Mouse (Mus musculus) neural tube, embryonic 12.5 days (tissue): ENCODE measurements around the gene Neb. TPM values are rescaled to one million over a fixed set of nuclear protein-coding genes. Genes with fewer than 3 reads are reported as not detected.
"Not testable (repeated sequence)": the region's sequence is repeated elsewhere in the genome, so short reads cannot be mapped to it uniquely, and the experiment has no call there.

Experiments
- ATAC-seq: fragments of 200-750 bp; cut with Nextera tagmentation; 2 replicates; pipeline ENCODE4 v1.8.0; 2017; ENCODE audit warnings: low read depth, mild to moderate bottlenecking, moderate TSS enrichment, moderate library complexity; ENCODE audit not compliant: low FRiP score
- H3K27ac ChIP-seq: fragments of 300-500 bp; sonication (generic); 2 replicates; pipeline ENCODE4 v1.5.1; 2016
- H3K27me3 ChIP-seq: fragments of 300-500 bp; sonication (generic); replicated peaks from 2 replicates; pipeline ENCODE4 v1.6.1; 2016; ENCODE audit warnings: mild to moderate bottlenecking
- H3K36me3 ChIP-seq: fragments of 300-500 bp; sonication (generic); 2 replicates; pipeline ENCODE4 v1.6.1; 2016; ENCODE audit warnings: mild to moderate bottlenecking
- H3K4me1 ChIP-seq: fragments of 300-500 bp; sonication (generic); 2 replicates; pipeline ENCODE4 v1.6.1; 2016
- H3K4me2 ChIP-seq: fragments of 300-500 bp; sonication (generic); replicated peaks from 2 replicates; pipeline ENCODE4 v1.6.1; 2016; ENCODE audit warnings: mild to moderate bottlenecking
- H3K4me3 ChIP-seq: fragments of 300-500 bp; sonication (generic); 2 replicates; pipeline ENCODE4 v1.5.1; 2016
- H3K9ac ChIP-seq: fragments of 300-500 bp; sonication (generic); 2 replicates; pipeline ENCODE4 v1.6.1; 2016; ENCODE audit warnings: mild to moderate bottlenecking
- H3K9me3 ChIP-seq: fragments of 300-500 bp; sonication (generic); 2 replicates; pipeline ENCODE4 v1.6.1; 2016; ENCODE audit warnings: mild to moderate bottlenecking
- WGBS: fragments of 180-500 bp; shearing (Covaris S2); methylation state at CpG from one replicate; pipeline ENCODE4 v1.1.7; 2016; 5-methylcytosine and 5-hydroxymethylcytosine counted together
- microRNA-seq: library from miRNA; unstranded; fragments of <30 nt; microRNA quantifications from one replicate; pipeline ENCODE4, GENCODE M21; 2017
- polyA plus RNA-seq: library from polyadenylated mRNA; unstranded; fragments of >200 nt; fragmentation: Nextera tagmentation; extraction: Ambion mirVana; gene quantifications from 2 replicates; pipeline ENCODE4 v1.2.1, GENCODE M21; 2016

The Neb gene
- polyA plus RNA-seq, 1 experiment from 2014 or later, result 11.2 TPM

DNA sequence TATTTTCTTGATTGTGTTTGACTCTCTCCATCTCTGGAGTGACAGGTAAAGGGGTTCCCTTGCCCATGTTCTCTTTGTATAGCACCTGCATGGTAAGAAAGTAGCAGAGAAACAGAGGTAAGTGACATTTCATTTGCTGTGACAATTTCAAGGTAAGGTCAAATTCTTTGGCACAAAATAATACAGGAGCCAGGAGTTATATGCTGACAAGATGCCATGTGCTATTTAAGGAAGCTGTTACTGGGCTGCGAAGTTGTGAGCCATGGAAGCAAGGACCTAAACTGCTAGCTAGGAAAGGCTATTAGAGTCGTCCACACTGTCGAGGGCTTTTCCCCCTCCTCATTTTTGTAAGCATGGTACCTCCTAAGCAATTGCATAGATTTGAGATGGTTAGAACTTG is 225.2 kb downstream of the Neb start:
- no peak overlapping the region for H3K27ac ChIP-seq
- no peaks in the 10 kb centered on the region for H3K36me3 ChIP-seq
- H3K4me1 ChIP-seq, result no peaks in the 10 kb centered on the region
- no peak overlapping the region for H3K9ac ChIP-seq
- H3K4me2 ChIP-seq, result no peak overlapping the region
- H3K4me3 ChIP-seq, result no peak overlapping the region
- 81% methylated on average over 3 of the region's 3 CpGs for WGBS
- no peaks in the 10 kb centered on the region for H3K27me3 ChIP-seq
- H3K9me3 ChIP-seq, result no peaks in the 10 kb centered on the region
- no peak for ATAC-seq

DNA sequence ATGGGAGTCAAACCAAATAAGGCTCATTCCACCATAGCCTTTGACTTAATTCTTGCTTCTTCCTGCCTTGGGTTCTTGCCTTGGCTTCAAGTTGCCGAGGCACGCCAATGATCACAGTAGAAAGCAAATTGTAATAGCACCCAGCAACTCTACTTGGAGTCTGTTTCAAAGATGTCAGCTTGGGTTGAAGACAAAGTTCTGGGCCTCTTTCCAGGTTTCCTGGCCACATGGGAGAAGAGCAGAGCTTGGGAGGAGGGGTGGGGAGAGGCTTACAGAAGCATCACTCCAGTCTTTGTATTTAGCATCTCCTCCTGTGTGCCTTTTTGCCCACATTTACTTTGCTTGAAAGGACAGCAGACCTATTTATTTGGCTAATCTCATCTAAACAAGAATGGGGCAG is 244.9 kb downstream of the Neb start:
- Histone ChIP-seq H3K4me2 (no peak overlapping the region), H3K9ac (no peak overlapping the region), H3K36me3 (peaks cover 20% of the 10 kb centered on the region), H3K27me3 (no peaks in the 10 kb centered on the region), H3K9me3 (no peaks in the 10 kb centered on the region), H3K4me1 (no peaks in the 10 kb centered on the region), H3K4me3 (no peak overlapping the region), H3K27ac (no peak overlapping the region)
- WGBS, result 97% methylated on average over 2 of the region's 2 CpGs
- no peak for ATAC-seq

- H3K4me3 ChIP-seq, ATAC-seq, H3K9ac ChIP-seq, H3K27me3 ChIP-seq, H3K4me2 ChIP-seq, H3K4me1 ChIP-seq, H3K9me3 ChIP-seq, H3K27ac ChIP-seq: not testable (repeated sequence)
- 97% methylated on average over 20 of the region's 20 CpGs for WGBS
- peaks cover 22% of the 10 kb centered on the region for H3K36me3 ChIP-seq
These were observed 246.9 kb downstream of the Neb start for GRCm38 (mm10) chr2:52131370-52131769.

GRCm38 (mm10) chr2:52114086-52114485 is 264.2 kb downstream of the Neb start:
- Histone ChIP-seq H3K27ac (no peak overlapping the region), H3K9me3 (no peaks in the 10 kb centered on the region), H3K36me3 (peaks cover 67% of the 10 kb centered on the region), H3K4me2 (no peak overlapping the region), H3K4me3 (no peak overlapping the region), H3K9ac (no peak overlapping the region), H3K27me3 (no peaks in the 10 kb centered on the region), H3K4me1 (no peaks in the 10 kb centered on the region)
- ATAC-seq, result no peak
- 90% methylated on average over 1 of the region's 1 CpGs for WGBS

Small RNAs within 50 kb of the gene (microRNA-seq; reads per million reads assigned to microRNA genes)
- not detected for gene Gm22095

Other genes with a start within 250 kb of the Neb start
- gene Arl5a, start 46.4 kb upstream of the Neb start, polyA plus RNA-seq, result 54.9 and 63.6 TPM in 2 replicates